Mouse (Mus musculus) CD4-positive, CD25-positive, alpha-beta regulatory T cell, adult 4 months (primary cell): ENCODE data around the gene Clic6. TPM values are rescaled to one million over a fixed set of nuclear protein-coding genes. Genes with fewer than 3 reads are reported as not detected.

Experiments used
- ATAC-seq: one replicate; pipeline ENCODE4 v1.8.0; 2017
- polyA plus RNA-seq, 2 experiments: library from polyadenylated mRNA; unstranded; fragments of 100-300 nt; shearing (Covaris generic); gene quantifications; one replicate each; pipeline ENCODE4 v1.2.1; 2017

Clic6 gene
- polyA plus RNA-seq, result not detected

GRCm38 (mm10) chr16:92485436-92485835 is at the start of gene Clic6:
TSS of gene Clic6 (plus strand) at chr16:92485736.
- ATAC-seq, result no peak

GRCm38 (mm10) chr16:92439775-92440174 is 45.8 kb upstream of the Clic6 start:
- ATAC-seq, result no peak

- ATAC-seq, result no peak
Observed at GRCm38 (mm10) chr16:92440229-92440628, 45.3 kb upstream of the Clic6 start.

- ATAC-seq, result no peak
Observed at GRCm38 (mm10) chr16:92441203-92441602, 44.3 kb upstream of the Clic6 start.

- no peak for ATAC-seq
Observed at GRCm38 (mm10) chr16:92442150-92442549, 43.4 kb upstream of the Clic6 start.

- ATAC-seq, result no peak
Observed at GRCm38 (mm10) chr16:92442946-92443345, 42.6 kb upstream of the Clic6 start.

- peak; percentile 93 for ATAC-seq
Observed at GRCm38 (mm10) chr16:92443644-92444113, 41.9 kb upstream of the Clic6 start.

GRCm38 (mm10) chr16:92445377-92445776 is 40.2 kb upstream of the Clic6 start:
- no peak for ATAC-seq

GRCm38 (mm10) chr16:92449080-92449479 is 36.5 kb upstream of the Clic6 start:
- no peak for ATAC-seq

GRCm38 (mm10) chr16:92450331-92450730 is 35.2 kb upstream of the Clic6 start:
- ATAC-seq, result no peak

- no peak for ATAC-seq
Observed at GRCm38 (mm10) chr16:92451516-92452072, 33.9 kb upstream of the Clic6 start.

GRCm38 (mm10) chr16:92452609-92453008 is 32.9 kb upstream of the Clic6 start:
- ATAC-seq, result no peak

GRCm38 (mm10) chr16:92454002-92454401 is 31.5 kb upstream of the Clic6 start:
- no peak for ATAC-seq

GRCm38 (mm10) chr16:92454495-92454894 is 31.0 kb upstream of the Clic6 start:
- no peak for ATAC-seq

GRCm38 (mm10) chr16:92455488-92455887 is 30.0 kb upstream of the Clic6 start:
- ATAC-seq, result no peak

- no peak for ATAC-seq
Observed at GRCm38 (mm10) chr16:92455969-92456368, 29.6 kb upstream of the Clic6 start.

- peak; percentile 69 for ATAC-seq
Observed at GRCm38 (mm10) chr16:92457594-92457993, 27.9 kb upstream of the Clic6 start.

- ATAC-seq, result no peak
Observed at GRCm38 (mm10) chr16:92461412-92461811, 24.1 kb upstream of the Clic6 start.

GRCm38 (mm10) chr16:92464390-92464972 is 21.1 kb upstream of the Clic6 start:
- ATAC-seq, result no peak

GRCm38 (mm10) chr16:92465226-92465625 is 20.3 kb upstream of the Clic6 start:
- no peak for ATAC-seq

- ATAC-seq, result peak; percentile 99
Observed at GRCm38 (mm10) chr16:92465642-92466526, 19.7 kb upstream of the Clic6 start.

GRCm38 (mm10) chr16:92467041-92467440 is 18.5 kb upstream of the Clic6 start:
- no peak for ATAC-seq

- ATAC-seq, result no peak
Observed at GRCm38 (mm10) chr16:92468459-92468858, 17.1 kb upstream of the Clic6 start.

- no peak for ATAC-seq
Observed at GRCm38 (mm10) chr16:92470706-92471105, 14.8 kb upstream of the Clic6 start, which contains the start of gene Rcan1. TSS of gene Rcan1 (minus strand) at chr16:92470867.
